Mouse (Mus musculus): ENCODE measurements at regions not wholly inside any gene's neighbourhood (a gene's known extent, or its start where the extent isn't known, plus 50 kb on each side); places are given as distances from the start of the nearest gene placed in this dataset.

GRCm38 (mm10) chr13:3744870-3745269, 59.2 kb downstream of the Calml3 start:
- H3K4me3 ChIP-seq (ENCODE audit: control insufficient read depth in 1 of 2, insufficient read depth in 1 of 2, low read depth in 2 of 2, low read length in 2 of 2): no peak overlapping the region
- H3K9ac ChIP-seq (ENCODE audit: control insufficient read depth, low read depth, low read length, poor library complexity, severe bottlenecking): no peak overlapping the region
- H3K4me1 ChIP-seq (ENCODE audit: control insufficient read depth in 1 of 2, insufficient read depth in 2 of 2, low read length in 2 of 2): peaks cover 0 to 4% of the 10 kb centered on the region in 2 experiments; a peak in 1 of 4 replicates
- no peaks in the 10 kb centered on the region; a peak in 1 of 4 replicates for H3K27me3 ChIP-seq (ENCODE audit: control insufficient read depth in 1 of 2, insufficient read depth in 2 of 2, low read length in 2 of 2)
- DNase-seq (ENCODE audit: low read depth, low spot score): no peak
- no peak for TF ChIP-seq RAD21 (IDR thresholded peaks at IDR 0.05; ENCODE audit: low read depth, low read length)
- TF ChIP-seq HCFC1 (IDR thresholded peaks at IDR 0.05; ENCODE audit: low read depth, low read length): no peak
- TF ChIP-seq POLR2AphosphoS2 (IDR thresholded peaks at IDR 0.05; ENCODE audit: low read length): no peak
- no peak for TF ChIP-seq UBTF (IDR thresholded peaks at IDR 0.05; ENCODE audit: borderline replicate concordance, insufficient read depth, low read depth, low read length)
- TF ChIP-seq SIN3A (IDR thresholded peaks at IDR 0.05; ENCODE audit: low read length): no peak
- no peak for TF ChIP-seq ZC3H11A (IDR thresholded peaks at IDR 0.05; ENCODE audit: low read depth, low read length)
- TF ChIP-seq ZMIZ1 (IDR thresholded peaks at IDR 0.05; ENCODE audit: low read depth, low read length): no peak
- TF ChIP-seq MXI1 (IDR thresholded peaks at IDR 0.05; ENCODE audit: low read depth, low read length): no peak
- TF ChIP-seq MAZ (IDR thresholded peaks at IDR 0.05; ENCODE audit: low read depth, low read length): no peak
- H3K79me2 ChIP-seq (ENCODE audit: control insufficient read depth, insufficient read depth, low read length, poor library complexity): no peaks in the 10 kb centered on the region
- H3K36me3 ChIP-seq (ENCODE audit: control insufficient read depth in 1 of 2, insufficient read depth in 2 of 2, low read length in 2 of 2): peaks cover 0 to 2% of the 10 kb centered on the region in 2 experiments; a peak in 1 of 4 replicates
- no peak overlapping the region for H3K27ac ChIP-seq (ENCODE audit: control insufficient read depth, low read depth, low read length)
- no peaks in the 10 kb centered on the region for H3K9me3 ChIP-seq (replicated peaks; ENCODE audit: insufficient read depth, low read length)

- Histone ChIP-seq H3K79me2 (ENCODE audit: control insufficient read depth, insufficient read depth, low read length, poor library complexity) (no peaks in the 10 kb centered on the region), H3K27ac (ENCODE audit: control insufficient read depth, low read depth, low read length) (no peak overlapping the region), H3K27me3 (ENCODE audit: control insufficient read depth in 1 of 2, insufficient read depth in 2 of 2, low read length in 2 of 2) (no peaks in the 10 kb centered on the region; a peak in 1 of 4 replicates), H3K9me3 (replicated peaks; ENCODE audit: insufficient read depth, low read length) (no peaks in the 10 kb centered on the region), H3K4me3 (ENCODE audit: control insufficient read depth in 1 of 2, insufficient read depth in 1 of 2, low read depth in 2 of 2, low read length in 2 of 2) (no peak overlapping the region), H3K36me3 (ENCODE audit: control insufficient read depth in 1 of 2, insufficient read depth in 2 of 2, low read length in 2 of 2) (peaks cover 0 to 2% of the 10 kb centered on the region in 2 experiments; a peak in 1 of 4 replicates), H3K9ac (ENCODE audit: control insufficient read depth, low read depth, low read length, poor library complexity, severe bottlenecking) (no peak overlapping the region), H3K4me1 (ENCODE audit: control insufficient read depth in 1 of 2, insufficient read depth in 2 of 2, low read length in 2 of 2) (peaks cover 0 to 4% of the 10 kb centered on the region in 2 experiments; a peak in 1 of 4 replicates)
- DNase-seq (ENCODE audit: low read depth, low spot score): no peak
- TF ChIP-seq POLR2A (IDR thresholded peaks at IDR 0.05; ENCODE audit: control insufficient read depth in 1 of 2, insufficient read depth in 1 of 2, low read depth in 1 of 2, low read length in 2 of 2, poor library complexity in 1 of 2) (no peak), NELFE (IDR thresholded peaks at IDR 0.05; ENCODE audit: low read depth, low read length) (no peak), ZC3H11A (IDR thresholded peaks at IDR 0.05; ENCODE audit: low read depth, low read length) (no peak), BHLHE40 (IDR thresholded peaks at IDR 0.05; ENCODE audit: borderline replicate concordance, low read depth, low read length) (no peak), MEF2A (IDR thresholded peaks at IDR 0.05; ENCODE audit: extremely low read depth, insufficient replicate concordance, low read depth, low read length, poor library complexity, severe bottlenecking) (no peak), RAD21 (IDR thresholded peaks at IDR 0.05; ENCODE audit: low read depth, low read length) (no peak), SMC3 (IDR thresholded peaks at IDR 0.05; ENCODE audit: low read depth, low read length) (no peak), GABPA (IDR thresholded peaks at IDR 0.05; ENCODE audit: low read depth, low read length) (no peak), ZMIZ1 (IDR thresholded peaks at IDR 0.05; ENCODE audit: low read depth, low read length) (no peak), MAX (IDR thresholded peaks at IDR 0.05; ENCODE audit: low read length) (no peak), JUND (IDR thresholded peaks at IDR 0.05; ENCODE audit: low read depth, low read length) (no peak)
Measured at GRCm38 (mm10) chr13:3743692-3744457, 60.2 kb downstream of the Calml3 start.
